In genomic region chr1:24549050-24549449, GRCm38 (mm10) we compare ENCODE assay signal across 24 mouse cellular contexts. TPM values are rescaled to one million over a fixed set of nuclear protein-coding genes. Genes with fewer than 3 reads are reported as not detected.
"Had no signal": no experiment of that assay in that cellular context is flagged by ENCODE, and none has a peak within 500 bp of the region (broad histone marks: within the 10 kb centered on the region; RNA-seq: fewer than 3 reads in every experiment).

No protein-coding gene starts in this region.

- H3K27ac ChIP-seq: liver, embryonic 15.5 days; lung, embryonic 15.5 days; macrophage; midbrain, embryonic 13.5 days; midbrain, embryonic 15.5 days; neural tube, embryonic 13.5 days; neural tube, embryonic 15.5 days had no signal

- H3K4me3 ChIP-seq: liver, embryonic 15.5 days; lung, embryonic 15.5 days; midbrain, embryonic 13.5 days; midbrain, embryonic 15.5 days; myocyte; neural tube, embryonic 13.5 days; neural tube, embryonic 15.5 days had no signal

- H3K9me3 ChIP-seq: liver, embryonic 15.5 days; lung, embryonic 15.5 days; midbrain, embryonic 13.5 days; midbrain, embryonic 15.5 days; neural tube, embryonic 13.5 days; neural tube, embryonic 15.5 days had no signal

- ATAC-seq: liver, postnatal 0 days; lung, postnatal 0 days; midbrain, embryonic 13.5 days; midbrain, embryonic 15.5 days had no signal

- H3K27me3 ChIP-seq: liver, embryonic 15.5 days; lung, embryonic 15.5 days; midbrain, embryonic 13.5 days; midbrain, embryonic 15.5 days; neural tube, embryonic 13.5 days; neural tube, embryonic 15.5 days had no signal

- H3K4me1 ChIP-seq: liver, embryonic 15.5 days; midbrain, embryonic 13.5 days; midbrain, embryonic 15.5 days; neural tube, embryonic 13.5 days; neural tube, embryonic 15.5 days had no signal

- DNase-seq: liver, postnatal 0 days; lung, adult 2 months; lung, postnatal 14 days; lung, postnatal 36 days; retina, postnatal 1 day; right cerebral cortex, adult 18-20 months; right cerebral cortex, postnatal 25 days; right cerebral cortex, postnatal 4 days; spleen, adult 18-20 months; thymus, adult 18-20 months; thymus, postnatal 14 days; thymus, postnatal 36 days had no signal

- H3K9ac ChIP-seq: liver, embryonic 15.5 days; liver, postnatal 0 days; lung, embryonic 15.5 days; midbrain, embryonic 13.5 days; midbrain, embryonic 15.5 days; neural tube, embryonic 13.5 days; neural tube, embryonic 15.5 days had no signal

- H3K36me3 ChIP-seq: liver, embryonic 15.5 days; lung, embryonic 15.5 days; midbrain, embryonic 13.5 days; midbrain, embryonic 15.5 days; neural tube, embryonic 13.5 days; neural tube, embryonic 15.5 days had no signal

- H3K4me2 ChIP-seq: liver, embryonic 15.5 days; midbrain, embryonic 11.5 days; midbrain, embryonic 13.5 days; midbrain, embryonic 15.5 days; neural tube, embryonic 13.5 days; neural tube, embryonic 15.5 days had no signal

RNA-seq across cellular contexts. Expression of gene Col19a1, which starts 38.2 kb away (rescaled TPM):
- total RNA-seq: megakaryocyte-erythroid progenitor cell, adult 5-6 weeks had no signal
- polyA plus RNA-seq: liver, postnatal 0 days; lung, postnatal 0 days; small intestine, adult 2 months had no signal
